Mouse (Mus musculus) layer of hippocampus, postnatal 36 days (tissue): Measurements from ENCODE around the gene Yeats2. TPM values are rescaled to one million over a fixed set of nuclear protein-coding genes. Genes with fewer than 3 reads are reported as not detected.

Experiments used
- DNase-seq, 2 experiments: peaks; one replicate each; pipeline ENCODE4 v3.0.0; 2022
- total RNA-seq, 2 experiments: library from RNA; stranded (reverse); gene quantifications; 2 replicates each; pipeline ENCODE4 v1.2.3; 2021

The Yeats2 gene
- total RNA-seq, 2 experiments from 2014 or later: 36.4 to 45.5 TPM

GRCm38 (mm10) chr16:20191161-20191882, 50.5 kb downstream of the Yeats2 start:
- no peak for DNase-seq

- DNase-seq: no peak
Measured at GRCm38 (mm10) chr16:20192043-20192442, 51.2 kb downstream of the Yeats2 start.

DNA sequence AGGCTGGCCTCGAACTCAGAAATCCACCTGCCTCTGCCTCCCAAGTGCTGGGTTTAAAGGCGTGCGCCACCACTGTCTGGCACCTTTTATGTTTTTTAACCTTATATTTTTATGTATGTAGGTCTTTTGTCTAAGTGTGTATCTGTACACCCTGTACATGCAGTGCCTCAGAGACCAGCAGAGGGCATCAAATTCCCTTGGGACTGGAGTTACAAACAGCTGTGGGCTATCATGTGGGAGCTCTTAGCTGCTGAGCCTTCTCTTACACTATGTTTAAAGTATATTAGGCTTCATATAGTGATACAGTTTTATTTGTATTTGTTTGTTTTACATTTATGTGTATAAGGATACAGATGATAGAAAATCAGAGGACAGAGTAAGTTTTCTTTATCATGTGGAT, 54.7 kb downstream of the Yeats2 start:
- DNase-seq: no peak

DNA sequence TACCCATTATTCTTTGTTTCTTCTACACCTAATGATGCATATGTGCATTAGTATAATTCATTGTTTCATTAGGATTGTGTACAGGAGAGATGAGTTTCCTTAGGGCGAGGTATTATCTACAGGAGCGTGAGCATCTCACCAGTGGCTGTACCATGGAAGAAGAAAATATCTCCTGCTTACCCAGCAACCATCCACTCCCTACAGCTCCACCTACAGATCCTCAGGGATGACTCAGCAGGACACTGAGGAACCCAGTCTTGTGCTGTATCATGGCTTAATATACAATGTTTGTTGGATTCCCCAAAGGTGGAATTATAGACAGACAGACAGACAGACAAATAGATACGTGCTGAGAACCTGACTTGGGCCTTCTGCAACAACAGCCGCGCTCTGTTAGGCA, 56.1 kb downstream of the Yeats2 start:
- no peak for DNase-seq

- DNase-seq: no peak
Measured at GRCm38 (mm10) chr16:20199501-20200201, 58.8 kb downstream of the Yeats2 start.

DNA sequence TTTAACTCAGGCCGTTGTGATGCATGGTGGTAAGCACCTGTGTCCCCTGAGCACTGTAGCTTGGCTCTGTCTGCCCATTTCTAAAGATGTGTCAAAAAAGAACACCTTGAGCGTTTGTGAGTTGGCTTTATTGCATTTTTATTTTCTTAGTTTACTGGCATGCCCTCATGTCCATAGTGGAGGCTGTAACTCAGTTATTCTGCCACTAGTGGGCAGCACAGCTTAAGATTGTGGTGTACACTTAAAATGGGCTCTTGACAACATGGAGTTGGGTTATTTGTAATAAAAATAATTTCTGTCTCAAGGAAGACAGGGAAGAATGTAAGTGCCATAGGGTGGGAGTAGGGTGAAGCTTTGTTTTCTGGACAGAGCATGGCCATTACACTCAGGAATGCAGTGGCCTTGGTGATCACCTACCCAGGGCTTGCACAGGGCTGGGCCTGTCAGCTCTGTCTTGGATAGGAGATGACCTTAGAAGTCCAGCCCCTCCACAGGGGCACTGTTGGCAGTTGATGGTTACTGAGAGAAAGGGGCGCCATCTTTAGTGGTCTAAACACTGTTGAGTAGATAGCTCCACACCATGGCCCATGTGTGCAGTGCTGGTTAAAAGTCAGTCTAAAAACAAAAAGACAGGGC, 72.8 kb downstream of the Yeats2 start:
- DNase-seq: no peak

GRCm38 (mm10) chr16:20222726-20223125, 81.9 kb downstream of the Yeats2 start:
- DNase-seq: no peak

- DNase-seq: no peak
Measured at GRCm38 (mm10) chr16:20226676-20227075, 85.8 kb downstream of the Yeats2 start.

GRCm38 (mm10) chr16:20227504-20227903, 86.6 kb downstream of the Yeats2 start:
- no peak for DNase-seq

- DNase-seq: no peak
Measured at GRCm38 (mm10) chr16:20228167-20228566, 87.3 kb downstream of the Yeats2 start.

DNA sequence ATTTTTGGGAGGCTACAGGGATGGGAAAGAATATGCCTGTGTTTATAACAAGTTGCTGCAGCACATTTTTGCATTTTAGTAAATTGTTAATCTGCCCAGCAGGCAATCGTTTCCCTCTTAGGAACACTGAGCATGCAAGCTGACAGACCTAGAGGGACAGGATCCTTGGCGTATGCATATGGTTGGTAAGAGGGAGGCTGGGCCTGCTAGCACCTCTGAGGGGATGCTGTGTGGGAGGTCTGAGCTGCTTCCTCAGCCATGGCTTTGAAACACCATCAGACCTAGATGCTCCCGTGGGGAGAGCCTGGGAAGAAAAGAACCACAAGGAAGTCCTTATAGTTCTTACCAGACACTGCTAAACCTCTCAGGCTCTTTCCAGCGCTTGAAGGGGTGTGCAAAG, 93.5 kb downstream of the Yeats2 start:
- no peak for DNase-seq

DNA sequence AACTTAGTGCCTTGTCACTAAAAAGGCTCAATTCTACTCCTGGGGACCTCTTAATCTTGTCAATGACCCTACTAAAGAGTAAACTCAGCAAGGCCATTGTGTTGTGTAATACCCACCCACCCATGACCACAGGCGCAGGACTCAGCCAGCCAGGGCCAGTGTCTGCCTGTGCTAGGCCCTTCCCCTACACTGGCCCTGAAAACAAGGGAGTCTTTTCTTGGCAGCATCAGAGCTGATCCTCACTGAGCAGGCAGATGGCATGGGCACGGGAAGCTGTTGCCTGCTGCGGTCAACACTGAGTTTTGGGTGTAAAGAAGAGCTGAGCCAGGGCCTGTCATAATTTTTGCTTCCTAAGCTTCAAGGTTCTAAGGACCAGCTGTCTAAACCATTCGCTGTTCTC, 96.6 kb downstream of the Yeats2 start:
- peak; percentile 42 to 52 for DNase-seq

- DNase-seq: no peak
Measured at GRCm38 (mm10) chr16:20238646-20239045, 97.8 kb downstream of the Yeats2 start.

- DNase-seq: peak; percentile 69 to 70
Measured at GRCm38 (mm10) chr16:20240468-20241414, 99.9 kb downstream of the Yeats2 start, which contains the start of gene Map6d1. Gene Map6d1, minus strand, starts transcription at chr16:20241358.

DNA sequence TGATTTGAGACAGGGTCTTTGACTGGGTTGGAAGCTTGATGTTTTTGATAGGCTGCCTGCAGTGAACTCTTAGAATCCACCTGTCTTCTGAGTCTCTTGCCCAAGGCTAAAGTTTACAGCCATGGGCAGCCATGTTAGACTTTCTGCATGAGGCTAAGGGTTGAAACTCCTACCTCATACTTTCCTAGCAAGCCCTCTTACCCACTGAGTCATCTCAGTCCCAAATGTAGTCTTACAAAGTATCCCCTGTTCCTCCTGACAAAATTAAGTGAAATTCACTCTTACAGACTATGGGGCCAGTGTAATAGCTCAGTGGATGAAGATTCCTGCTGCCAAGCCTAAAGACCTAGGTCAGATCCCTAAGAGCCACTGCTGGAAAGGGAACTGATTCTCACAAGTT, 106.2 kb downstream of the Yeats2 start:
- DNase-seq: no peak

DNA sequence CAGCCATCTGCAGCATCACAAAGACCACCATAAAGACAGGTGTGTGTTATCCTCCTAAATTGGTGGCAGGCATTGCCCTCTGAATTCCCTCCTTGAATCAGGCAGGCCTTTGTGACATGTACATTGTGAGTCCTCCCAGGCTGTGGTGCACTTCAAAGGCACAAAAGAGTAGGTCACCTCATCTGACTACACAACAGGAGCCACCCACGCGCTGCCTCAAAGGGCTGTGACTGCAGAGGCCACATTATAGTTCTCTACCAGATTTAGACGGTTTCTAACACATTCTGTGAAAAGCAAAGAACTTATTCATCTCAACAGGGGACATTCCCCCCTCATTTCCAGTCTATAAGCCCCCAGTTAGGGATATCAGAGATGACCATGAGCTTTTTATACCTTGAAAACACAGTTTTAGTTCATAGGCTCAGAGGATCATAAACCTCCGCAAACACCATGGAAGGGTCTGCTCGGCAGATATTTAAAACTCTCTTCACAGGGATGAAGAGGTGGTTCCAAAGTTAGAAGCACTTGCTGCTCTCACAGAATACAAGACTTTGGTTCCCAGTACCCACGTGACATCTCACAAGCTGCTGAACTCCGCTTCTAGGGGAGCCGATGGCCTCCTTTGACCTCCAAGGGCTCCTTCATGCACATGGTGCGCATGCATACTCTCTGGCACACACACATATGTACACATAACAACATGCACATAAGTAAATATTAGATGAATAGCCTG, 107.7 kb downstream of the Yeats2 start:
- no peak for DNase-seq

- no peak for DNase-seq
Measured at GRCm38 (mm10) chr16:20257926-20258325, 117.1 kb downstream of the Yeats2 start.

GRCm38 (mm10) chr16:20265089-20265488, 124.2 kb downstream of the Yeats2 start:
- no peak for DNase-seq

- no peak for DNase-seq
Measured at GRCm38 (mm10) chr16:20271339-20271738, 130.5 kb downstream of the Yeats2 start.

GRCm38 (mm10) chr16:20272994-20273393, 132.1 kb downstream of the Yeats2 start:
- DNase-seq: no peak

DNA sequence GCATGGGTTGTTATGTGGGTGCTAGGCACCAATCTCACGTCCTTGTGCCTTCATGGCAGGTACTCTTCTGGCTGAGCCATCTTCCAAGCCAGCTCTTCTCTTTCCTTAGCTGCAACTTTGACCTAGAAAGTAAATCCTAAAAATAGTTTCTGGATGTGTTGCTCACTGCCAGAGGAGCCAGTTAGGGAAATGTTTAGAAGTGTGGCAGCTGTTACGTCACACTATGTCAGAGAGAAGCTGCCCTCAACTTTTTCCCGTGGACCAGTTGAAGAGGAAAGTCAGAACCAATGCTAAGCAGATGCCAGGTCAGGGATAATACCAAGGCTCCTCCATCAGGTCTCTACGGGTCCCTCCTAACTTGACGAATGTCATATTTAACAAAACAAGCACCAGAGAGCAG, 138.5 kb downstream of the Yeats2 start:
- no peak for DNase-seq

GRCm38 (mm10) chr16:20280238-20280637, 139.4 kb downstream of the Yeats2 start:
- no peak for DNase-seq
